Mouse (Mus musculus): ENCODE measurements around the gene Olfr398.

Gene Olfr398

DNA sequence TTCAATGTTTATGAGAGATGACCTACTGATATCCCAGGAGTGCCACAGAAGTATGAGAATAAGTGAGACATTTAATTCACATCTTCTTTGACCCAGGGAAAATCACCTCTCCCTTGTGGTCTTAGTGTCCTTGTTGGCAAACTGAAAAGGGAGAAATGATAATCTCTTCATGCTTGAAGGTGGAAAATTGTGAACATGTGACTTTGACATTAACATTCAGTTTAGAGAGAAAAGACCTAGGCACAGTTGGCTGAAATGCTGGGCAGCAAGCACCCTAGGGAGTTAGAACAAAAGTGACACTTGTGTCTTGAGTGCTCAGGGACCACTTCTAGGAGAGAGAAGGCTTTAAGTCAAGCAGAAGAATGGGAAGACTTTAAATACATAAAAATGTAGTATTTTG is at the start of gene Olfr398:
TSS of gene Olfr398 (minus strand) at position 101 of the 400 bp plus-strand sequence.
- ChIA-PET CTCF (no interaction called here), POLR2A (no interaction called here)

DNA sequence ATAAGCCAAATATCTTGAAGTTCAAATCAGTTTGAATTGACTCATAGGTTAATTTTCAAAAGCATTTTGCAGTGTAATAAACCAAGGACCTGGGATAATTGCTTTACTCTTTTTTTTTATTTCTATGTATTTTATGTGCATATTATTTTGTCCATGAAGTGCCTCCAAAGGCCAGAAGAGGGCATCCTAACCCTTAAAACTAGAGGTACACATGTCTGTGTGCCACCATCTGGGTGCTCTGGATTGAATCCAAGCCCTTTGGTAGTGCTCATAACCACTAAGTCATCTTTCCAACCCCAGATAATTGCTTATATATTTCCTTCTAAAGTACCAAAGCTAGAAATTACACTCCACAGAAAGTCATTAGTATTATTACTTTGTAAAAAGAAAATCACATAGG is 2.9 kb upstream of the Olfr398 start:
- POLR2A ChIA-PET, result no interaction called here
- CTCF ChIA-PET, result no interaction called here

DNA sequence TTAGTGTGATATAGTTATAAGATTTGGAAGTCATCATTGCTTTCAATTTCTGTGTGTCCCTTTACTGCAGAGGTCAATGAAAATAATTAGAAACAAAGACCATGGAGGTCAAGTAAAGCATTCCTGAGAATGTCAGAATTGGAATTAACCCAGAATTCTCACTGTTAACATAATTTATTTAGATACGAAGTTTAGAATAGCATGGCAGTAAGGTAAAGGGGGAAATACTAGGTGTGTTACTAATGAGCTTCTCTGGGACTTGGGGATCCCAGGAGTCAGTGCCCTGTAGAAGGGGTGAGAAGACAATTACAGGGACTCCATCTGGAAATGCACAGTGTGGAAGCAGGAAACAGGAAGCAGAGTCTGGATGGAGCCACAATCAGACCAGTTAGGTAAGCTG is 29.7 kb downstream of the Olfr398 start, which contains the start of gene Olfr397:
TSS of gene Olfr397 (plus strand) at position 301 of the 400 bp plus-strand sequence.
- POLR2A ChIA-PET, result no interaction called here
- CTCF ChIA-PET, result no interaction called here

DNA sequence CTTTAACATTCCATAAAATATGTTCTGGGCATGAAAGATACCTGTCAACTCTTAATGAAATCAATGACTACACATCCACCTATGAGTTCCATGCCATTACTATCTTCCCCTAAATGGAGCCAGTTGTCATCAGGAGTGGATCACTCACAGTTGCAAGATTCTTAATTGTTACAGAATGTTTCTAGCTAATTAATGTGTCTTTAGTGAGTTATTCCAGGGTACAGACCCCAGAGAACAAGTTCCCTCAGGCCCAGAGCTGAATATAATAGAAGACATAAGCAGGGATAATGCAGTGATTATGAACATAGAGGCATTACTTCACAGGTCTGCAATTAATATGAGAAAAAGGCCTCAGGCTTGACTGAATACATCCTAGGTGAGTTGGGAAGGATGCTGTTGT is 53.8 kb downstream of the Olfr398 start, which contains the start of gene Olfr23:
TSS of gene Olfr23 (plus strand) at position 301 of the 400 bp plus-strand sequence.
- ChIA-PET POLR2A (no interaction called here), CTCF (no interaction called here)
